Mouse (Mus musculus) limb, embryonic 15.5 days (tissue): ENCODE results near the gene Car3. TPM values are rescaled to one million over a fixed set of nuclear protein-coding genes. Genes with fewer than 3 reads are reported as not detected.

ENCODE experiments used
- ATAC-seq: fragments of 200-750 bp; cut with Nextera tagmentation; 2 replicates; pipeline ENCODE4 v1.8.0; 2017; ENCODE audit warnings: low read depth, moderate TSS enrichment; ENCODE audit not compliant: insufficient number of reproducible peaks, low FRiP score, low TSS enrichment
- H3K27ac ChIP-seq: fragments of 300-500 bp; sonication (generic); 2 replicates; pipeline ENCODE4 v1.5.1; 2015; ENCODE audit warnings: moderate library complexity, mild to moderate bottlenecking, inconsistent platforms
- H3K27me3 ChIP-seq: fragments of 300-500 bp; sonication (generic); 2 replicates; pipeline ENCODE4 v1.6.1; 2015; ENCODE audit warnings: inconsistent platforms
- H3K36me3 ChIP-seq: fragments of 300-500 bp; sonication (generic); 2 replicates; pipeline ENCODE4 v1.6.1; 2015; ENCODE audit warnings: inconsistent platforms
- H3K4me1 ChIP-seq: fragments of 300-500 bp; sonication (generic); 2 replicates; pipeline ENCODE4 v1.6.1; 2015; ENCODE audit warnings: inconsistent platforms
- H3K4me2 ChIP-seq: fragments of 300-500 bp; sonication (generic); 2 replicates; pipeline ENCODE4 v1.6.1; 2015; ENCODE audit warnings: mild to moderate bottlenecking, inconsistent platforms
- H3K4me3 ChIP-seq: fragments of 300-500 bp; sonication (generic); 2 replicates; pipeline ENCODE4 v1.5.1; 2015; ENCODE audit warnings: mild to moderate bottlenecking, inconsistent platforms
- H3K9ac ChIP-seq: fragments of 300-500 bp; sonication (generic); 2 replicates; pipeline ENCODE4 v1.6.1; 2015; ENCODE audit warnings: inconsistent platforms
- H3K9me3 ChIP-seq: fragments of 300-500 bp; sonication (generic); 2 replicates; pipeline ENCODE4 v1.6.1; 2016; ENCODE audit warnings: inconsistent platforms
- WGBS: fragments of 180-500 bp; shearing (Covaris S2); methylation state at CpG from one replicate; pipeline ENCODE4 v1.1.7; 2015; 5-methylcytosine and 5-hydroxymethylcytosine counted together
- polyA plus RNA-seq: library from polyadenylated mRNA; unstranded; fragments of >200 nt; fragmentation: Nextera tagmentation; extraction: Ambion mirVana; gene quantifications from 2 replicates; pipeline ENCODE4 v1.2.1, GENCODE M21; 2015

Gene Car3
- polyA plus RNA-seq, 1 experiment from 2014 or later: 38.7 TPM

DNA sequence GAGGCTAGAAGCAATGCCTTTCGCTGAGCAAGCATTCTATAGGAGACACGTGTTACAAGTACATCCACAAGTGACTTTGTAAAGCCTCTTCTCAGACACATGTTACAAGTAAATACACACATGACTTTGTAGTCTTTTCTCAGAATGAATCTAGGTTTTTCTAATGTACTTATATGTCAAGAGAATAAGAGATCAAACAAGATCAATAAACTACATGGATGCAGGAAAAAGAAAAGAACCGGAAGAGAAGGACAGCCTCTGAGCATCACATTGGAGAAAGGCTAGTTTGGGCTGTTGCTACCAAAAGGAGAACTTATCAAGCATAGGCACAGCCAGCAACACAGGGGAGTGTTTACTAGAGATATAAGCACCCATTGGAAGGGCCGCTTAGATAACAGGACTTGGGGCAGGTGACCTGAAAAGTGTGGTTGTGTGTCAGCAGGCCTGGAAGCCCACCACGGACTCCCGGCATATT lies 15.5 kb downstream of the Car3 start:
- no peaks in the 10 kb centered on the region for H3K4me1 ChIP-seq

DNA sequence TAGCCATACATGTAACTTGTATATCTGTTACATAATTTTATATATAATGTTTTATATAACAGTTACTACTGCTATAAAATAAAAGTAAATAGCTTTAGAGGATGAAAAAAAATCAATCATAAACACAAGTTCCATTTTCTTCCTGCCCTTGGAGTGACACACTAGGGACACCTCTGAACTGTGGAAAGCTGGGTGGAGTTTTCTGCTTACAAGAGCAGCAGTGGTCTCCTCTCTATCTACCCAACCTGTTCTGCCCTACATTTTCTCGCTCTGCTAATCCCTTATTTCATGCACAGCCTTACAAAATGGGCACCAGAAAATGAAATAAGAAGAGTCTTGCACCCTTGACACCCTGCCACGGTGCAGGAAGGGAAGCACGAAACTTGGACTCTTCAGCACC lies 16.0 kb downstream of the Car3 start:
- no peak for ATAC-seq
- Histone ChIP-seq H3K9me3 (no peaks in the 10 kb centered on the region), H3K4me3 (no peak overlapping the region), H3K27me3 (no peaks in the 10 kb centered on the region), H3K9ac (no peak overlapping the region), H3K36me3 (no peaks in the 10 kb centered on the region), H3K4me1 (no peaks in the 10 kb centered on the region), H3K27ac (no peak overlapping the region), H3K4me2 (no peak overlapping the region)
- 85% methylated on average over 3 of the region's 3 CpGs for WGBS

More for the DNA sequence above, 15.5 kb downstream of the Car3 start:
- Histone ChIP-seq H3K9ac (no peak overlapping the region), H3K36me3 (no peaks in the 10 kb centered on the region), H3K4me2 (no peak overlapping the region), H3K27me3 (no peaks in the 10 kb centered on the region), H3K27ac (no peak overlapping the region), H3K4me3 (no peak overlapping the region), H3K9me3 (no peaks in the 10 kb centered on the region)
- no peak for ATAC-seq
- WGBS: 79% methylated on average over 6 of the region's 6 CpGs

GRCm38 (mm10) chr3:14880277-14880676 lies 17.0 kb downstream of the Car3 start:
- Histone ChIP-seq H3K9me3 (no peaks in the 10 kb centered on the region), H3K27me3 (no peaks in the 10 kb centered on the region), H3K36me3 (no peaks in the 10 kb centered on the region), H3K4me3 (no peak overlapping the region), H3K4me2 (no peak overlapping the region), H3K4me1 (no peaks in the 10 kb centered on the region), H3K9ac (no peak overlapping the region), H3K27ac (no peak overlapping the region)
- 42% methylated on average over 2 of the region's 2 CpGs for WGBS
- no peak for ATAC-seq

DNA sequence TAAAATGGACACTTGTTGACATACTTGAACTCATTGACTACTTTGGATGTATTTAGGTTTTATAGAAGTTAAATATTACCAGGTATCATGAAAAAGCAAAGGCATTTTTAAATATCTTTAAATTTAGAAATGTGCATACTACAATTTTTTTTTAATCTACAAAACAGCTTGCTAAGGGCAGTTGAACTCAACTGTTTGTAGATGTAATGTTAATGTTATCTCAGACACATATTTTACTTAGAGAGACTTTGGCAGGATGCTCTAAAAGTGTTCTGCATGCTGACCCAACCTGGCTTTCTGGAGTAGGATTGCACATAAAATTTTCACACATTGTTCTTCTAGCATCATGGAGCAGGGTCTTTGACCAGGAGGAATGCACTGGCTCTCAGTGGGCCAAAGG lies 18.7 kb downstream of the Car3 start:
- Histone ChIP-seq H3K9me3 (no peaks in the 10 kb centered on the region), H3K9ac (no peak overlapping the region), H3K27ac (no peak overlapping the region), H3K4me1 (peaks cover 6% of the 10 kb centered on the region), H3K4me2 (no peak overlapping the region), H3K36me3 (no peaks in the 10 kb centered on the region), H3K4me3 (no peak overlapping the region), H3K27me3 (peaks cover 10% of the 10 kb centered on the region)
- no peak for ATAC-seq

GRCm38 (mm10) chr3:14882756-14883155 lies 19.4 kb downstream of the Car3 start:
- peaks cover 18% of the 10 kb centered on the region for H3K27me3 ChIP-seq
- peaks cover 7% of the 10 kb centered on the region for H3K4me1 ChIP-seq
- no peak overlapping the region for H3K9ac ChIP-seq
- H3K36me3 ChIP-seq: no peaks in the 10 kb centered on the region
- H3K27ac ChIP-seq: no peak overlapping the region
- no peak for ATAC-seq
- H3K4me3 ChIP-seq: no peak overlapping the region
- no peaks in the 10 kb centered on the region for H3K9me3 ChIP-seq
- WGBS: 67% methylated on average over 3 of the region's 3 CpGs
- H3K4me2 ChIP-seq: no peak overlapping the region

GRCm38 (mm10) chr3:14884826-14885225 lies 21.5 kb downstream of the Car3 start:
- ATAC-seq: no peak
- peaks cover 22% of the 10 kb centered on the region for H3K27me3 ChIP-seq
- H3K4me3 ChIP-seq: no peak overlapping the region
- H3K4me2 ChIP-seq: no peak overlapping the region
- H3K9ac ChIP-seq: no peak overlapping the region
- H3K27ac ChIP-seq: no peak overlapping the region
- no peaks in the 10 kb centered on the region for H3K9me3 ChIP-seq
- peaks cover 7% of the 10 kb centered on the region for H3K4me1 ChIP-seq
- H3K36me3 ChIP-seq: no peaks in the 10 kb centered on the region

- peaks cover 7% of the 10 kb centered on the region for H3K4me1 ChIP-seq
These were observed 23.1 kb downstream of the Car3 start, which contains the start of gene Car2 for GRCm38 (mm10) chr3:14886102-14887098. Gene Car2 (plus strand): TSS chr3:14886273.

DNA sequence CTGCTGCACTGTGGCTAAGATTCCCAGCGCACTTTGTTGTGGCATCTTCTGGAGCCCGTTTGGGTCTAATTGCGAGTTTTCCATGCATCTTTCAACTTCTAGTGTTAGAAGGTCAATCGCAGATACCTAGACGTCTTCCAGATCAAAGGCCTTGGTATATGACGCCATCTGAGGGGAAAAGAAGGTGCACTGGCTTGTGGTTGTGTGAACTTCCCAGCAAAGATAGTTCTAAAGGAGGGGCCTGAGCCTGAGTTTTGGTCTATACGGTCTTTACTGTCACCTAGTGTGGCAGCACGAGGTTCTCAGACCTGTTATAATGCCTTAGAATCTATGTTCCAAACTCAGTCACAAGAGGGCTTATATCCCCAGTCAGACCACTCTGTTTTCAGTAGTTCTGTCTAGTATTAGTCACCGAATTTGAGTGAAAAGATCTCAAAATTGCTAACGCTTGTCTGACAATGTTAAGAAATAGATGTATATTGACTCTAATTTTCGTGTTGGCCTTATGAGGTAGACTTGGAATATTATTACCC lies 23.9 kb downstream of the Car3 start:
- Histone ChIP-seq H3K27ac (no peak overlapping the region), H3K36me3 (no peaks in the 10 kb centered on the region), H3K4me2 (peak overlapping the region; percentile 98), H3K4me3 (peak overlapping the region; percentile 68), H3K9ac (no peak overlapping the region), H3K4me1 (peaks cover 7% of the 10 kb centered on the region), H3K27me3 (peaks cover 22% of the 10 kb centered on the region), H3K9me3 (no peaks in the 10 kb centered on the region)
- 37% methylated on average over 11 of the region's 11 CpGs for WGBS
- no peak for ATAC-seq

More at GRCm38 (mm10) chr3:14886102-14887098, 23.1 kb downstream of the Car3 start, which contains the start of gene Car2:
- peak within 1 kb of the TSS; percentile 68 for H3K4me3 ChIP-seq
- peak within 1 kb of the TSS; percentile 98 for H3K4me2 ChIP-seq
- H3K9ac ChIP-seq: peak within 1 kb of the TSS; percentile 51
- H3K27me3 ChIP-seq: peaks cover 22% of the 10 kb centered on the region
- ATAC-seq: peak; percentile 69
- no peaks in the 10 kb centered on the region for H3K36me3 ChIP-seq
- H3K9me3 ChIP-seq: no peaks in the 10 kb centered on the region
- H3K27ac ChIP-seq: no peak within 1 kb of the TSS
- WGBS: under 1% methylated on average over 90 of the region's 95 CpGs

- Histone ChIP-seq H3K27me3 (peaks cover 22% of the 10 kb centered on the region), H3K4me1 (peaks cover 7% of the 10 kb centered on the region), H3K27ac (no peak overlapping the region), H3K36me3 (no peaks in the 10 kb centered on the region), H3K9me3 (no peaks in the 10 kb centered on the region), H3K9ac (no peak overlapping the region), H3K4me2 (no peak overlapping the region), H3K4me3 (no peak overlapping the region)
- 86% methylated on average over 10 of the region's 10 CpGs for WGBS
- ATAC-seq: no peak
These were observed 24.5 kb downstream of the Car3 start for GRCm38 (mm10) chr3:14887686-14888295.

GRCm38 (mm10) chr3:14888549-14888948 lies 25.2 kb downstream of the Car3 start:
- 51% methylated on average over 2 of the region's 2 CpGs for WGBS

GRCm38 (mm10) chr3:14889085-14889484 lies 25.8 kb downstream of the Car3 start:
- ATAC-seq: no peak
- H3K4me1 ChIP-seq: peaks cover 7% of the 10 kb centered on the region
- H3K27ac ChIP-seq: no peak overlapping the region
- peaks cover 22% of the 10 kb centered on the region for H3K27me3 ChIP-seq
- H3K4me2 ChIP-seq: no peak overlapping the region
- 74% methylated on average over 2 of the region's 2 CpGs for WGBS
- no peaks in the 10 kb centered on the region for H3K9me3 ChIP-seq
- no peaks in the 10 kb centered on the region for H3K36me3 ChIP-seq
- H3K4me3 ChIP-seq: no peak overlapping the region
- H3K9ac ChIP-seq: no peak overlapping the region

More at GRCm38 (mm10) chr3:14888549-14888948, 25.2 kb downstream of the Car3 start:
- Histone ChIP-seq H3K4me1 (peaks cover 7% of the 10 kb centered on the region), H3K36me3 (no peaks in the 10 kb centered on the region), H3K27ac (no peak overlapping the region), H3K4me3 (no peak overlapping the region), H3K9ac (no peak overlapping the region), H3K4me2 (no peak overlapping the region), H3K9me3 (no peaks in the 10 kb centered on the region), H3K27me3 (peaks cover 22% of the 10 kb centered on the region)
- no peak for ATAC-seq
